Mouse (Mus musculus): ENCODE data around the gene Gm21887.
"Not testable (repeated sequence)": the region's sequence is repeated elsewhere in the genome, so short reads cannot be mapped to it uniquely, and the experiment has no call there.

Gm21887 gene

DNA sequence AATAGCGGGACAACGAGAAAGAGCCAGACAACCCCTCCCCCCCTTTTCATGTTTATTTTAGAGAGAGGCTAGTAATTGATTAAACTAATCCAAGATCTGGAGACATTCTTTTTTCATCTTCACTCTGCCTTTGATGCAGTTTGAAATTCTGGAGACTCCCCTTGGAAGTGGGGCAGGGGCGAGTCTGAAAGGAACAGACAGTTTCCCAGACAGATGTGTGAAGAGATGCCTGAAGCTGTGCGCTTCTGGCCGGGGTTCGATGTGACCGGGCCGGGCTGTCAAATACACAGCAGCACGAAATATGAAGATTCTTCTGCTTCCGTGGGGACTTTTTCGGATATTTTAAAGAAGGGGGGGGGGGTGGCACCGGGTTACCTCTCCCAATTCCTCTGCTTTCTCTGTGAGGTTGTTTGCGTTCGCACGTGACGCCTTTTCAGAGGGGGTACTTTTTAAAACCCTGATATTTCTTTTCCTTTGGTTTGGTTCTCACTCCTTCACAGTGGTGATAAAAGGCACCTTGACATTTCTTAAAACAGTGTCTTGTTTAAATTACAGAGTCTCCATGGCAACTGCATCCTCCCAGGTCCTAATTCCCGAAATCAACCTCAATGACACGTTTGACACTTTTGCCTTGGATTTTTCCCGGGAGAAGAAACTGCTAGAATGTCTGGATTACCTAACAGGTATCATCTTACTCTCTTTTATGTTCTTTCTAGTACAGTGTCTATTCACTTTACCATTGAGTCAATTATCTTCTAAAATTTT is 25.9 kb upstream of the Gm21887 start:
- DNase-seq (ENCODE audit: low read depth, low spot score): peak; percentile 44

- DNase-seq (ENCODE audit: low read depth, low spot score): peak; percentile 32
These were observed 25.1 kb upstream of the Gm21887 start for GRCm38 (mm10) chrX:169984331-169984730.

DNA sequence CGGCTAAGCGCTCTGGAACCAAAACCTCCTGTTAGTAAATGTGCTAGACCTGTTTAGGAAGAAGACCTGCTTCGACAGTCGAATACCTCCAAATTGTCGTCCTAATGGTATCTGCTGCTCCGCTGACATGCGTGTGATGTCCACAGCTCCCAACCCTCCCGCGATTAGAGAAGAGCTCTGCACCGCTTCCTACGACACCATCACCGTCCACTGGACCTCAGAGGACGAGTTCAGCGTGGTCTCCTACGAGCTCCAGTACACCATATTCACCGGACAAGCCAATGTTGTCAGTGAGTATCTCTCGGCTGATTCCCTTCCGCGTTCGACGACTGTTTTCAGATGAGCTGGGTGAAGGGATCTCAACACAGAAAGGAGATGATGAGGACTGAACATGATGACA is 24.6 kb upstream of the Gm21887 start:
- DNase-seq (ENCODE audit: low read depth, low spot score): peak; percentile 53

- DNase-seq (ENCODE audit: low read depth, low spot score): peak; percentile 42
These were observed 23.7 kb upstream of the Gm21887 start for GRCm38 (mm10) chrX:169985796-169986195.

DNA sequence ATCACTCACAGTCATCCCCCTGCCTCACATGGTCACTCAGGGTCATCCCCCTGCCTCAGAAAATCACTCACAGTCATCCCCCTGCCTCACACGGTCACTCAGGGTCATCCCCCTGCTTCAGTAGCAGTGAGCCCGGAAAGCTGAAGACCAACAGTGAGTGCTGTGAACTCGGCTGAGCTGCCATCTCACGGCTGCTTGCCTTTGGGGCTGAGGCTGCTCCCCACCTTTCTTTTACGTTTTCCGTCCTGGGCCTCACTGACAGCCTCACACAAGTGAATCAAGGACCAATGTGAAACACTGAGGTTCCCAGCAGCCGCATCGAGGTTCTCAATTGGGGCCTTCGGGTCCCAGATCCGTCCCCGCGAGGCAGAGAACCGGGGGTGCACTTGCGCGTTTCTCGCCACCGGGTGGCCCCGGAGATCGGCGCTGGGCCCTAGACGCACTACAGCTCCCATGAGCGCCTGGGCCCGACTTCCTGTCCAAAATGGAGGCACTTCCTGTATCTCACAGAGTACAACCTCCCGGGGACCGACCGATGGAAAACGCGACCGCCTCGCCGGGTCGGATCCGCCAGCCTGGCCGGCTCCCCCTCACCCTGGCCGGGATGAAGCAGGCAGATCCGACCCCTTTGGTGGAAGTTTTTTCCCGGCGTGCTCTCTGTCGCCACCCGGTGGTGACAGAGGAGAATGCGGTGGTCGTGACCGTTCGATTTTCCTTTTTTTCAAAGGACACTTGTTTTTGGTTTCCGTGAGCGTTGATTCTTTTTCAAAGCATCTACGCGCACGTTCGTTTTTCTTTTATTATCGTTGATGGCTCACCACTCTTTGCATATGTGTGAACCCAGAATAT is 22.7 kb upstream of the Gm21887 start:
- DNase-seq (ENCODE audit: low read depth, low spot score): peak; percentile 89

- peak; percentile 67 for DNase-seq (ENCODE audit: low read depth, low spot score)
These were observed 22.1 kb upstream of the Gm21887 start for GRCm38 (mm10) chrX:169987368-169987837.

GRCm38 (mm10) chrX:169988571-169989218 is 20.8 kb upstream of the Gm21887 start:
- peak; percentile 59 for DNase-seq (ENCODE audit: low read depth, low spot score)

DNA sequence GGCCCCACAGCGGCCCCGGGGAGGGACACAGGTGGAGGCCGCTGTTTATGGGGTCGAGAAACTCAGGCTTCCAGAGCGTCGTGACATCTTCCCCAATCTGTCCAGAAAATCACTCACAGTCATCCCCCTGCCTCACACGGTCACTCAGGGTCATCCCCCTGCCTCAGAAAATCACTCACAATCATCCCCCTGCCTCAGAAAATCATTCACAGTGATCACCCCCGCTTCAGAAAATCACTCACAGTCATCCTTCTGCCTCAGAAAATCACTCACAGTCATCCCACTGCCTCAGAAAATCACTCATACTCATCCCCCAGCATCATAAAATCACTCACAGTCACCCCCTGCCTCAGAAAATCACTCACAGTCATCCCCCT is 20.3 kb upstream of the Gm21887 start:
- DNase-seq (ENCODE audit: low read depth, low spot score): peak; percentile 59

DNA sequence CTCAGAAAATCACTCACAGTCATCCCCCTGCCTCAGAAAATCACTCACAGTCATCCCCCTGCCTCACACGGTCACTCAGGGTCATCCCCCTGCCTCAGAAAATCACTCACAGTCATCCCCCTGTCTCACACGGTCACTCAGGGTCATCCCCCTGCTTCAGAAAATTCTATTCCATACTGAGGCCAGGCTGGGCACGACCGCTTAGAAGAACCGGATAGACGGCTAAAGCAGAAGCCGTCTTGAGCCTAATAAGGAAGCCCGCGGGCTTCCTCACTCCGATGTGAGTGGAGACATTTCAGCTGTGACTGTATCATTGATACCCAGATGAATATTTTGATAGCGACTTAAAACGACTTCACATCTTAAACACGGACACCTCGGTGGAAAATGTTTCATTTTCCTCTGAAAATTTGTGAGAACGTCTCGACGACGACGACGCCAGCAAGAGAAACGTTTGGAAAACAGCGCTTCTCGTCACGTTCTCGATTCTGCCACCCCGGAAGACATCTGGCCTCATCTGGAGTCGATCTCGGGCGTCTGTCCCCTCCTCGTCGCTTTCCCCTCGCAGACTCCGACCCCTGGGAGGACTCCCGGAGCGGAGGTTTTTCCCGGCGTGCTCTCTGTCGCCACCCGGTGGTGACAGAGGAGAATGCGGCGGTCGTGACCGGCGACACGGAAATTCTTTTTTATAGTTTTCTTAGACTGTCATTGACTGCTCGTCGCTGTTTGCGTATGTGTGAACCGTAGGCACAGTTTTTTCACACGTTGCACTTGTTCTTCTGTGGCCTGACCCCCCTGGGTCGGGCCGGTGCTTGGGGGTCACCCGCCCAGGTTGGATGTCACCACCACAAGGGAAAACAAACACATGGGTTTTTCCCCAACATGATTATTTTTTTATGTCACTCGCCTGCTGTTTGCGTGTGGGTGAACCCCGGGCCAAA is 19.5 kb upstream of the Gm21887 start:
- DNase-seq (ENCODE audit: low read depth, low spot score): peak; percentile 81

DNA sequence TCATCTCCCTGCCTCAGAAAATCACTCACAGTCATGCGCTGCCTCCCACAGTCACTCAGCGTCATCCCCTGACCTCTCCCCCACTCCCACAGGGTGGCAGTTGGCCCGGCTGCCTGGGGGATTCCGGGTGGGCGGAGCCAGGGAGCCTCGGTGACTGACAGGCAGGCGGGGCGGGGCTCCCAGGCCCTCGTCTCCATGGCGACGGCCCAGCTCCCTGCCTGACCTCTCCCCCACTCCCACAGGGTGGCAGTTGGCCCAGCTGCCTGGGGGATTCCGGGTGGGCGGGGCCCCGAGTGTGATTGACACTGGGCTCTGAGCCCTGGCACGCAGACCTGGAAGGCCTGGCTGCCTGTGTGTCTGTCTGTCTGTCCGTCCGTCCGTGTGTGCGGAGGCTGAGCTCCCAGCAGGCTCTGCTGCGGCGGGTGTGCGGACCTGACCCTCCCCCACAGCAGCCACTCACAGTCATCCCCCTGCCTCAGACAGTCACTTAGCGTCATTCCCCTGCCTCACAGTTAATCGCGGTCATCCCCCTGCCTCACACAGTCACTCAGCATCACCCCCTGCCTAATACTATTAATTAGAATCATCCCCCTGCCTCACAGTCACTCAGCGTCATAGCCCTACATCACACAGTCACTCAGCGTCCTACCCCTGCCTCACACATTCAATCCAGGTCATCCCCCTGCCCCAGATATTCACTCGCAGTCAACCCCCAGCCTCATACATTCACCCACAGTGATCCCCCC is 18.2 kb upstream of the Gm21887 start:
- peak; percentile 99 for DNase-seq (ENCODE audit: low read depth, low spot score)

- not testable (repeated sequence) for DNase-seq (ENCODE audit: low read depth, low spot score)
These were observed 17.2 kb upstream of the Gm21887 start for GRCm38 (mm10) chrX:169992086-169992930.

DNA sequence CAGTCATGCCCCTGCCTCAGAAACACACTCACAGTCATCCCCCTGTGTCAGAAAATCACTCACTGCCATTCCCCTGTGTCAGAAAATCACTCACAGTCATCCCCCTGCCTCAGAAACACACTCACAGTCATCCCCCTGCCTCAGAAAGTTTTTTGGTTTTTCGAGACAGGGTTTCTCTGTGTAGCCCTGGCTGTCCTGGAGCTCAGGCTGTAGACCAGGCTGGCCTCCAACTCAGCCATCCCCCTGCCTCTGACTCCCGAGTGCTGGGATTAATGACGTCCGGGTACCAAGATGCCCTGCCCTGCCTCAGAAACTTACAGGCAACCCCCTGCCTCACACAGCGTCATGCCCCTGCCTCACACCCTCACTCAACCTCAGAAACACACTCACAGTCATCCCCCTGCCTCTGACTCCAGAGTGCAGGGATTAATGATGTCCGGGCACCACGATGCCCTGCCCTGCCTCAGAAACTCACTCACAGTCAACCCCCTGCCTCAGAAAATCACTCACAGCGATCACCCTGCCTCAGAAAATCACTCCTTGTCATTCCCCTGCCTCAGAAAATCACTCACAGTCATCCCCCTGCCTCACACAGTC is 16.4 kb upstream of the Gm21887 start:
- not testable (repeated sequence) for DNase-seq (ENCODE audit: low read depth, low spot score)

GRCm38 (mm10) chrX:169994011-169994865 is 15.2 kb upstream of the Gm21887 start:
- DNase-seq (ENCODE audit: low read depth, low spot score): not testable (repeated sequence)

GRCm38 (mm10) chrX:169994866-169995711 is 14.4 kb upstream of the Gm21887 start:
- peak; percentile 96 for DNase-seq (ENCODE audit: low read depth, low spot score)

DNA sequence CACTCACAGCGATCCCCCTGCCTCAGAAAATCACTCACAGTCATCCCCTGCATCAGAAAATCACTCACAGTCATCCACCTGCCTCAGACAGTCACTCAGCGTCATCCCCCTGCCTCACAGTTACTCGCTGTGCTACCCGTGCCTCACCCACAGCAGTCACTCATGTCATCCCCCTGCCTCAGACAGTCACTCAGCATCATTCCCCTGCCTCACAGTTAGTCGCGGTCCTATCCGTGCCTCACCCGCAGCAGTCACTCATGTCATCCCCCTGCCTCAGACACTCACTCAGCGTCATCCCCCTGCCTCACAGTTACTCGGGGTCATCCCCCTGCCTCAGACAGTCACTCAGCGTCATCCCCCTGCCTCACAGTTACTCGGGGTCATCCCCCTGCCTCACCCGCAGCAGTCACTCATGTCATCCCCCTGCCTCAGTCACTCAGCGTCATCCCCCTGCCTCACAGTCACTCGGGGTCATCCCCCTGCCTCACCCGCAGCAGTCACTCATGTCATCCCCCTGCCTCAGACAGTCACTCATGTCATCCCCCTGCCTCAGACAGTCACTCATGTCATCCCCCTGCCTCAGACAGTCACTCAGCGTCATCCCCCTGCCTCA is 13.4 kb upstream of the Gm21887 start:
- DNase-seq (ENCODE audit: low read depth, low spot score): not testable (repeated sequence)

DNA sequence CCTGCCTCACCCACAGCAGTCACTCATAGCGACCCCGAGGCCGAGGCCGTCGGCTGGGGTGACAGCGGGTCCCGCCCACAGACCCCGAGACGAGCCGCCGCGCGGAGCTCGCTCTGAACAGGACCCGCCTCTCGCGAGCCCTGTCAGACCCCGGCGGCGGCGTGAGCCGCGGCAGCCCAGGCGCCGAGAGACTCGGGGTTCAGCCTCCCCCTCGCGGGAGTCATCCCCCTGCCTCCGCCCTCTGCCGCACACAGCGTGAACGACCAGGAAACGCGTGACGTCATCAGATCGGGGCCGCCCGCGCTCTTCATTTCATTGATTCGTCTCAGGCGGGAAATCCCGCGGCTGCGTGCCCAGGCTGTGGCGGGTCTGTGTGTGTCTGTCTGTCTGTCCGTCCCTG is 12.5 kb upstream of the Gm21887 start:
- peak; percentile 98 for DNase-seq (ENCODE audit: low read depth, low spot score)

GRCm38 (mm10) chrX:169997456-169997853 is 12.0 kb upstream of the Gm21887 start:
- DNase-seq (ENCODE audit: low read depth, low spot score): not testable (repeated sequence)

Data from forelimb bud, embryonic 11.5 days (tissue).